Mouse (Mus musculus) spleen, adult 2 months (tissue): Measurements from ENCODE around the gene Fxyd5. TPM values are rescaled to one million over a fixed set of nuclear protein-coding genes. Genes with fewer than 3 reads are reported as not detected.

Experiments used
- DNase-seq, 2 experiments: peaks; one replicate each; pipeline versions ENCODE4 v3.0.0 to v3.0.0-alpha.2; 2012 to 2021; ENCODE audit warnings: low spot score in 2 of 2, low read depth in 1 of 2
- H3K27ac ChIP-seq: fragments of 200-500 bp; 2 replicates; pipeline ENCODE4 v1.5.1; 2012; ENCODE audit warnings: low read length, inconsistent platforms; ENCODE audit not compliant: insufficient read depth
- H3K27me3 ChIP-seq: fragments of 200-500 bp; 2 replicates; pipeline ENCODE4 v1.6.1; 2012; ENCODE audit warnings: mild to moderate bottlenecking, moderate library complexity, low read length, inconsistent platforms; ENCODE audit not compliant: control insufficient read depth, insufficient read depth
- H3K36me3 ChIP-seq: fragments of 200-500 bp; 2 replicates; pipeline ENCODE4 v1.6.1; 2012; ENCODE audit warnings: mild to moderate bottlenecking, low read length, inconsistent platforms; ENCODE audit not compliant: control insufficient read depth, insufficient read depth
- H3K4me1 ChIP-seq: fragments of 200-500 bp; 2 replicates; pipeline ENCODE4 v1.6.1; 2011; ENCODE audit warnings: inconsistent platforms; ENCODE audit not compliant: control insufficient read depth, insufficient read depth, insufficient read length
- H3K4me3 ChIP-seq: fragments of 200-500 bp; 2 replicates; pipeline ENCODE4 v1.5.1; 2011; ENCODE audit warnings: mild to moderate bottlenecking, inconsistent platforms; ENCODE audit not compliant: insufficient read depth, insufficient read length; ENCODE audit errors: extremely low read depth
- CTCF ChIP-seq: fragments of 200-500 bp; IDR thresholded peaks from 2 replicates; pipeline ENCODE4 v1.5.1; 2011; ENCODE audit warnings: mild to moderate bottlenecking, inconsistent platforms; ENCODE audit not compliant: insufficient read depth, insufficient read length, insufficient replicate concordance; ENCODE audit errors: extremely low read depth
- POLR2A ChIP-seq: fragments of 200-500 bp; IDR thresholded peaks from 2 replicates; pipeline ENCODE4 v1.6.1; 2011; ENCODE audit warnings: low read depth, low read length, inconsistent platforms
- WGBS: fragments of 180-500 bp; shearing (Covaris S2); methylation state at CpG from one replicate; pipeline ENCODE4 v1.1.7; 2018; 5-methylcytosine and 5-hydroxymethylcytosine counted together
- polyA plus RNA-seq: library from polyadenylated mRNA; depleted of rRNA; stranded (reverse); fragments of >200 nt; gene quantifications from 2 replicates; pipeline ENCODE4 v1.2.3, GENCODE M21; 2012

Gene Fxyd5
- polyA plus RNA-seq, 1 experiment: 181 TPM

GRCm38 (mm10) chr7:31076492-31076891 is 34.2 kb upstream of the Fxyd5 start, which contains the start of gene Fxyd3:
Fxyd3 (minus strand) TSS chr7:31076704.
- TF ChIP-seq CTCF: no peak
- TF ChIP-seq POLR2A: no peak
- Histone ChIP-seq H3K4me3 (no peak within 1 kb of the TSS), H3K27me3 (no peaks in the 10 kb centered on the region), H3K4me1 (no peaks in the 10 kb centered on the region), H3K36me3 (no peaks in the 10 kb centered on the region), H3K27ac (no peak within 1 kb of the TSS)
- 85% methylated on average over 5 of the region's 5 CpGs for WGBS
- no peak for DNase-seq

- Histone ChIP-seq H3K27ac (no peak overlapping the region), H3K4me1 (no peaks in the 10 kb centered on the region), H3K4me3 (no peak overlapping the region), H3K36me3 (no peaks in the 10 kb centered on the region), H3K27me3 (no peaks in the 10 kb centered on the region)
- WGBS: 85% methylated on average over 5 of the region's 5 CpGs
- DNase-seq: no peak
- TF ChIP-seq CTCF (no peak), POLR2A (no peak)
Measured at GRCm38 (mm10) chr7:31074713-31075069, 32.4 kb upstream of the Fxyd5 start.

DNA sequence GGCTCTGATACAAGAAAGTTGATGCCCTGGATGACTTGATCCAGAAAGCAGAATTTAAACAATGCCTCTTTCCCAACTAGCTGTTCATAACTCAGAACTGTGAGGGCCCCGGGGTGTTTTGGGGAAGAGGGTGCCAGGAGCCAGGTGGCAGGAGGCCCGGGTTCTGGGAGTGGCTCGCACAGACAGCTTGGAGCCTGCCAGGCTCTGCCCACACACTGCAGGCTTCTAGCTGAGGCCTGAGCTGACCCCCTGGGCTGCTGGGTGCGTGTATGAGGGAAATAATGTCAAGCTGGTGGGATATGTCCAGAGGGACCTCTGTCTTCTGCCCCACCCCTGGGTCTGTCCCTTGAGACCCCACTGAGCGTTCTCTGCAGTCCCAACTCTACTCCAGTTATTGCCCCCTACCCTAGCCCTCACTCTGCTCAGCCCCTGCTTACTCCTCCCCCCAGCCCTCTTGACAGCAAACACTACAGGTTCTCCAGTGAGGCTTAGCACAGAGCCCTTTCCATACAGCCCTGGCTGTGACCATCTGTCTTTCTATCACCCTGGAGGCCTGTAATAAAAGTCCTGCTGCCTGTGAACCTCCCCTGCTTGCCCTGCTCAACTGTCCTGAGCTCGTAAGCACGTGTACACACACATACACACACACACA is 31.9 kb upstream of the Fxyd5 start:
- Histone ChIP-seq H3K4me3 (no peak overlapping the region), H3K36me3 (no peaks in the 10 kb centered on the region), H3K27ac (no peak overlapping the region), H3K4me1 (no peaks in the 10 kb centered on the region), H3K27me3 (no peaks in the 10 kb centered on the region)
- no peak for DNase-seq
- TF ChIP-seq POLR2A: no peak
- no peak for TF ChIP-seq CTCF
- WGBS: 79% methylated on average over 7 of the region's 7 CpGs

DNA sequence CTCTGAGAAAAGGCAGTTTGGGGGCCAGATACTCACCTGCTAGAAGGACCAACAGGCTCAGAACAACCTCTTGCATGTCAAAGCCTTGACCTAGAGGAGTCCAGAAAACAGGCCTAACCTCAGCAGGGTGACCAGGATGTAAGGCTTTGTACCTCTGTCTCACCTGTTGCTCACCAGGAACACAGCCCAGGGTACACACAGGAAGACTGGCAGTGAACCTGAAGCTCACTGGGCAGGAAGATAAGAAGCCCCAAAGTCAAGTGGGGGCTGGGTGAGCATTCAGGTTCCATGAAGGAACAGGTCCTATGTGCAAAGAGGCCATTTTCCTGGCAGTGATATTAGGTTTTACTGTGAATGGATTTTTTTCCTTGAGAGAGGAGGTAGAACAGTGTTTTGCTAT is 31.3 kb upstream of the Fxyd5 start:
- Histone ChIP-seq H3K27me3 (no peaks in the 10 kb centered on the region), H3K27ac (no peak overlapping the region), H3K4me1 (no peaks in the 10 kb centered on the region), H3K4me3 (no peak overlapping the region), H3K36me3 (no peaks in the 10 kb centered on the region)
- TF ChIP-seq POLR2A: no peak
- no peak for TF ChIP-seq CTCF
- DNase-seq: no peak

DNA sequence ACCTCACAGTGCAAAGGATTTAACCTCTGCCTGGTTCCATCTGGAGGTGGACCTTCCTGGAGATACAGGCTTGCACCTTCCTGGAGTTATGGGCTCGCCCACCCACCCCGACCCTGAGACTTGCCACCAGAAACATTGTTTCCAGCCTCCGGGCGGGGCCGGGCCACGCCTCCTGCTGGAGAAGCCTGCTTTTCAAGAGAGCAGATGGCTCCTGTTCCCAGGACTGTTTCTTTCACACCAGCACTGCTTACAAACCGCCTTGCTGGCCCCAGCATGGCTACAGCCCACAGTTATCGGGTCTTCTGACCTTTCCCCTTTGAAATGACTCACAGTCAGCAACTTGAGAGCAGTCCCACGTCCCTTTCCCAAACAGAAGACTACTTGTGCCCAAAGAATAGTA is 30.0 kb upstream of the Fxyd5 start:
- H3K4me3 ChIP-seq: no peak overlapping the region
- no peak for DNase-seq
- no peaks in the 10 kb centered on the region for H3K4me1 ChIP-seq
- TF ChIP-seq POLR2A: no peak
- TF ChIP-seq CTCF: no peak
- 90% methylated on average over 9 of the region's 9 CpGs for WGBS
- H3K36me3 ChIP-seq: no peaks in the 10 kb centered on the region
- no peaks in the 10 kb centered on the region for H3K27me3 ChIP-seq
- no peak overlapping the region for H3K27ac ChIP-seq

DNA sequence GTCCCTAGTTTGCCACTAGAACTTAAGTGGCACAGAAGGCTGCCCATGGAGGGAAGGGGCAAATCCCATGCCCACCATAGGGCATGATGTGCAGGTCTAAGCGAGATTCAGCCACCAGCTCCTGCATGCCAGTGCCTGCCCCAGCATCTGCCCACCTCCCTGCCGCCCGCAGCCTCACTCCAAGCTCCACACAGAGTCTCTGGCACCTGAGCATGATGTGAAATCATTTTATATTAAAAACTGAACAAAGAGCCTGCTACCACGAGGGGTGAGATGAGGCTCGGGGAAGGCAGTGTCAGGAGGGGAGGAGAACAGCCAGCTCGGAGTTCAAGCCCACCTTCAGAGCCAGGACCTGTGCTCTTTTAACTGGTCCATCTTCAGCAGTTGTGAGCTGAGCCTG is 28.0 kb upstream of the Fxyd5 start:
- no peak for DNase-seq
- no peak for TF ChIP-seq POLR2A
- TF ChIP-seq CTCF: no peak
- WGBS: 89% methylated on average over 6 of the region's 6 CpGs
- Histone ChIP-seq H3K36me3 (no peaks in the 10 kb centered on the region), H3K4me3 (no peak overlapping the region), H3K27ac (no peak overlapping the region), H3K27me3 (no peaks in the 10 kb centered on the region), H3K4me1 (no peaks in the 10 kb centered on the region)

DNA sequence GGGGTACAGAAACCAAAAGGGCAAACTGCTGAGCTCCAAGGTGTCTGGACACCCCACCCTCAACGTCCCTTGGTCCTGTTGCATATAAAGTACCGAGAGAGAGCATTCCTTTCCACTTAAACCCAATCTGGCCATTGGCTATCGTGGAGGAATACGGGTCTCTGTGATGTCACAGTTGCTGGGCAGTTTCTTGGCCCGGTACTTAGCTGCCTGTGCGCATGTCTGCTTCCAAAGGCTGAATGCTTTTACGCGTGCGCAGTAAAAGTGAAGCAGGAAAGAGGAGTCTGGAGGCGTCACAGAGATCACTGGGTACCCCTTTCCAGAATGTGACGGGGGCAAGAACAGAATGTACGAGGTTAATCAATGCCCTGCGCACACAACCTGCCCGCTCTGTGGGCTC is 27.2 kb upstream of the Fxyd5 start:
- H3K27me3 ChIP-seq: no peaks in the 10 kb centered on the region

More for the DNA sequence above, 27.2 kb upstream of the Fxyd5 start:
- Histone ChIP-seq H3K4me3 (no peak overlapping the region), H3K4me1 (no peaks in the 10 kb centered on the region), H3K27ac (no peak overlapping the region), H3K36me3 (no peaks in the 10 kb centered on the region)
- WGBS: 87% methylated on average over 14 of the region's 14 CpGs
- no peak for DNase-seq
- no peak for TF ChIP-seq POLR2A
- TF ChIP-seq CTCF: no peak
